Mouse (Mus musculus) liver (tissue): ENCODE measurements at regions not wholly inside any gene's neighbourhood (a gene's known extent, or its start where the extent isn't known, plus 50 kb on each side); places are given as distances from the start of the nearest gene placed in this dataset.

ENCODE experiments used
- DNase-seq: peaks from one replicate; pipeline ENCODE4 v3.0.0-alpha.2; 2020; ENCODE audit warnings: mixed read lengths

DNA sequence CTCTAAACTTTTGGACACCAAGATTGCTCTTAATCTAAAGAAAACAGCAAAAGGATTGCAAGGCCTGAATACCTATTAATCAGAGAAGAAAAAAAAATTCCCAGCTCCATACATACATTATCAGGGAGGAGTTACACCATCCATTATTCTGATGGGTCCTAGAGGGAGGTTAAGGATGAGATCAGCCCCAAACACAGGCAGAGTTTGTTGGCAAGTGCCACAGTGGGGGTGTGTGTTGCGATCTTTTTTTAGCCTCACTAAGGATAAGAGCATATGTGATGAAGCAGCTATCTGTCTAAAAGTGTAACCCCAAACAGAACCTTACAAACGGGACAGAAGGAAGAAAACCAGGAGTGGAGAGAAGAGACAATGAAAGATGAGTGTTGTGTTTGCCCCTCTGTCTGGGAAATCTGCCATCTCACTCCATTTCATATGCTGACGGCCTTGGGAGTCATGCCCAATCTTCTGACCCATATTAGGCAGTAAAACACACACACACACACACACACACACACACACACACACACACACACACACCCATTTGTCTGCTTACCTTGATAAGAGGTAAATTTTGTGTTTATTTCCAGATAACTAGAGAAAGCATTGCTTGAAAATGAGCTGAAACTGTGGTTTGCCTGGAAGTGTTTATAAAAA lies 61.4 kb upstream of the Adamts9 start:
- no peak for DNase-seq

DNA sequence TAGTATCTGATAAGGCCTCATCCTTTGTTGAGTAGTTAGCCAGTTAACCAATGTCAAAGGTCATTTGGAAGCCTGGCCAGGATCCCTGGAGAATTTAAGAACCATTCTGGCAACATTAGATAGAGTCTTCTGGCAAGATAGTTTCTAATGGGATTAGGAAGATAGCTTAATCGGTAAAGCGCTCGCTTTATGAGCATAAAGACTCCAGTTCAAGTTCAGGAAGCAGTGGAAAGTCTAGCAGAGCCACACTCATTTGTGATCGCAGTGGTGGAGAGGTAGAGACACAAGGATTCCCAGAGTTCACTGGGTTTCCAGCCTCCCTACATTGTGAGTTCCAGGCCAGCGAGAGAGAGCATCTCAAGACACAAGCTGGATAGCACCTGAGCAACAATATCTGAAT lies 60.5 kb upstream of the Adamts9 start:
- no peak for DNase-seq

DNA sequence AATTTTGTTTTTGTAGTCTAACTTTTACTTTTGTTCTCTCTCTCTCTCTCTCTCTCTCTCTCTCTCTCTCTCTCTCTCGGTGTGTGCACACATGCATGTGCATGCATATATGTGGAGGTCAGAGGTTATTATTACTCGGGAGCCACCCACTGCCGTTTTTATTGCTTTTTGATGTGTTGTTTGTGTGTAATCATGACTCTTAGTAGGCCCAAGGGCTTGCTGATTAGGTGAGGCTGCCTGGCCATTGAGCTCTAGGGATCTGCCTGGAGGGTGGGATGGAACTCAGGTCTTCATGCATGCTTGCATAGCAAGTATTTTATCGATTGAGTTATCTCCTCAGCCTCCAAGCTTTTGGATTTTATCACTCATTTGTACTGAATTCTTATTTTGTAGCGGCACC lies 50.4 kb upstream of the Adamts9 start:
- no peak for DNase-seq
